Mouse (Mus musculus) heart, postnatal 25 days (tissue): ENCODE measurements around the gene Atp6v1e2. TPM values are rescaled to one million over a fixed set of nuclear protein-coding genes. Genes with fewer than 3 reads are reported as not detected.

Experiments
- DNase-seq: peaks from one replicate; pipeline ENCODE4 v3.0.0; 2022; ENCODE audit warnings: low spot score
- intact Hi-C: fragments of 180-260 bp; cut with DNase I; formaldehyde crosslinking; loops from one replicate; pipeline ENCODE4 v1.15.1; 2025
- total RNA-seq, 2 experiments: library from RNA; stranded (reverse); gene quantifications; 2 replicates each; pipeline ENCODE4 v1.2.3; 2021

Atp6v1e2 gene
- total RNA-seq, 2 experiments from 2014 or later = not detected

DNA sequence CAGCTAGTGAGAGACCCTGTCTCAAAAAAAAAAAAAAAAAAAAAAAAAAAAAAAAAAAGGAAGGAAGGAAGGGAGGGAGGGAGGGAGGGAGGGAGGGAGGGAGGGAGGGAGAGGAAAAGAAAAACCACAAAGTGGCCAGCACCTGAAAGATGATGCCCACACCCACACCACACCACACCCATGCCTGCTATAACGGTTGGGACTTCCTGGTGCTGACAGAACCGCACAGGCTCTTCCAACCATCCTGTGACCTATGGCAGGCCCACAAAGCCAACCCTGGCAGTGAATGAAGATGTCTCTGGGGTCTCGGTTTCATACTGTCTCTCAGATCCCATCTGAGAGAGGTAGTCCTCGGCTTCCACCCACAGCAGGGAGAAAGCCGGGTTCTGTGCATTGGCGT is 18.3 kb downstream of the Atp6v1e2 start:
- intact Hi-C loops = no loop called here
- DNase-seq = no peak

DNA sequence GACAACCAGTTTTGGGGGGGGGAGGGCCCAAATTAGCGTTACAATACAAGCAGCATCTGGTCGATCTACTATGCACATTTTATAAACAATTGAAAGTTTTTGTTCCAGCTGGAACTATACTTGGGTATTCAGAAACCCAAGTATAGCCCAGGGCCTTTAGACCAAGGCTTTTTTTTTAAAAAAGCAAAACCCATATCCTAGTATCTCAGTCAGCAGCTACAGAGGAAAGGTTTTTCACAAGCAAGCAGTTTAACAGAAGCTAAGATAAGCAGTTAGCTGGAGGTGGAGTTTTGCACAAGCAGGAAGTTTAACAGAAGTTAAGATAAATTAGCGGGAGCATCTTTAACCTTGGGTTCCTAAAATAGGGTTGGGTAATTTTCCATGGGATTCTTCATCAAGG is 20.9 kb downstream of the Atp6v1e2 start:
- intact Hi-C loops = no loop called here
- DNase-seq = no peak

GRCm38 (mm10) chr17:86924679-86925078 is 23.0 kb downstream of the Atp6v1e2 start:
- DNase-seq = no peak
- intact Hi-C loops = loop anchor here (5.0 kb wide), 1 partner anchor 38 kb away; the partner anchor contains the start of gene Rhoq

GRCm38 (mm10) chr17:86919729-86920128 is 28.0 kb downstream of the Atp6v1e2 start:
- intact Hi-C loops = loop anchor here (2.0 to 5.0 kb wide), 3 partner anchors 43 to 329 kb away; partner anchors contain the start of gene Rhoq
- no peak for DNase-seq

DNA sequence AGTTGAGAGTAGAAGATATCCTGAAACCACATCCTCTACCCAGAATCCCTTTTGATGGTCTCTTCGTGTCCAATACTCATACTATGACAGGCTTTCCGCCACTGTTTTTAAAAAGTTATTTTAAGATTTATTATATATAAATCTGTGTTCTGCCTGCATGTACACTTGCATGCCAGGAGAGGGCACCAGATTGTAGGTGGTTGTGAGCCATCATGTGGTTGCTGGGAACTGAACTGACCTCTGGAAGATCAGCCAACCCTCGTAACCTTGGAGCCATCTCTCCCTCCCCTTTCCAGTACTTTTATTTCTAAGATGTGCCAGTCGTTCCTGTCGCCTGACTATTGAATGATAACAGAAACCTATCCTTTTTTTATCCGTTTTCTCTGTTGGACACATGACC is 28.9 kb downstream of the Atp6v1e2 start:
- intact Hi-C loops = loop anchor here (1.0 to 5.0 kb wide), 3 partner anchors 89 to 330 kb away; no protein-coding TSS in a partner anchor
- DNase-seq = no peak

DNA sequence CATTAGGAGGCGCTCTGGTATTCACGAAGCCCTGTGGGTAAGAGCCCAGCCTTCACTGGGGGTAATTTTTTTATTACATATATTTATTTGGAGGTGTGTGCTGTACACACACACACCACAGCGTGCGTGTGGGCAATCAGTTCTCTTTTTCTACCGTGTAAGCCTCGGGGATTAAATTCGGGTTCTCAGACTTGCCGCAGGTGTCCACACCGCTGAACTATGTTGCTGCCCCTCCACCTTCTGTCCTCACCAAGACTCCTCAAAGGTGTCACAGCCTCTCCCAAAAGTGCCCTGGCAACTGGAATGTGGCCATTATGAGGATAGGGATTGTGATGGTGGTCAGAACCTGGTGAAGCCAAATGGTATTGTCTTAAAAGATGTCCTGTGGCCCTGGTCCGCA is 30.6 kb downstream of the Atp6v1e2 start, which contains the start of gene Tmem247:
Gene Tmem247 (plus strand): TSS at position 301 of the 400 bp plus-strand sequence.
- no peak for DNase-seq
- intact Hi-C loops = loop anchor here (5.0 kb wide), 1 partner anchor 90 kb away; no protein-coding TSS in a partner anchor

DNA sequence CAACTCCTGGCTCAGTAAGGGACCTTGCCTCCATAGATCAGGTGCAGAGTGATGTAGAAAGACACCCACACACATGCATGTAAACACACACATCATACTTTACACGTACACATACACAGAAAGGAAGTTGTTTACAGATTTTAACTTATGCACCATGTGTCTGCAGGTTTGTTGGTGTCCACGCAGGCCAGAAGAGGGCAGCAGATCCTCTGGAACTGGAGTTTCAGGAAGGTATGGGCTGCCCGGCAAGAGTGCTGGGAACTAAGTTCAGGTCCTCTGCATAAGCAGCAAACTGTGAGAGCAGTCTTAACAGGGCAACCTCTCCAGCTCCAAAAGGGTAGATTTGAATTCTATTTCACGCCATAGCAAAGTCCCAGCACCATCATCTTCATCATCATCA is 32.2 kb downstream of the Atp6v1e2 start:
- intact Hi-C loops = loop anchor here (5.0 kb wide), 1 partner anchor 92 kb away; no protein-coding TSS in a partner anchor
- DNase-seq = no peak

- DNase-seq = no peak
- intact Hi-C loops = loop anchor here (1.0 kb wide), 1 partner anchor 15 kb away; no protein-coding TSS in a partner anchor
Measured at GRCm38 (mm10) chr17:86913003-86913607, 34.6 kb downstream of the Atp6v1e2 start.

DNA sequence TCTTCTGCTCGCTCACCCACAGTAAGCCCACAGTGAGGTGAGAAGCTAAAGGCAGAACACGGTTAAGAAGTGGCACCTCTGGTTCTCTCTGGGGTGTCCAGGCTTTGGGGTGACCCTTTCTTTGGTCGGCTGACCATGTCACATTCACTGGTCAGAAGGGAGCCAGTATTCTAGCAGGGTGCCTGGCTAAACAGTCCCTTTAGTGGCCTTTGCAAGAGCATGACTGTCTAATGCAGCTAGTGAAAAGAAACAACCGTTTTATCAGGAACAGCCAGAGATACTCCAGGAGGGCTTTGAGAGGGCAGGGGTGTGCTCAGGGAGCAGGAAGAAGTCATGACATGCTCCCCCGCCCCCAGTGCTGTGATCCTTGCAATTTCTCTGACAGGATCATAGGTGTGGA is 36.4 kb downstream of the Atp6v1e2 start:
- intact Hi-C loops = no loop called here
- no peak for DNase-seq

DNA sequence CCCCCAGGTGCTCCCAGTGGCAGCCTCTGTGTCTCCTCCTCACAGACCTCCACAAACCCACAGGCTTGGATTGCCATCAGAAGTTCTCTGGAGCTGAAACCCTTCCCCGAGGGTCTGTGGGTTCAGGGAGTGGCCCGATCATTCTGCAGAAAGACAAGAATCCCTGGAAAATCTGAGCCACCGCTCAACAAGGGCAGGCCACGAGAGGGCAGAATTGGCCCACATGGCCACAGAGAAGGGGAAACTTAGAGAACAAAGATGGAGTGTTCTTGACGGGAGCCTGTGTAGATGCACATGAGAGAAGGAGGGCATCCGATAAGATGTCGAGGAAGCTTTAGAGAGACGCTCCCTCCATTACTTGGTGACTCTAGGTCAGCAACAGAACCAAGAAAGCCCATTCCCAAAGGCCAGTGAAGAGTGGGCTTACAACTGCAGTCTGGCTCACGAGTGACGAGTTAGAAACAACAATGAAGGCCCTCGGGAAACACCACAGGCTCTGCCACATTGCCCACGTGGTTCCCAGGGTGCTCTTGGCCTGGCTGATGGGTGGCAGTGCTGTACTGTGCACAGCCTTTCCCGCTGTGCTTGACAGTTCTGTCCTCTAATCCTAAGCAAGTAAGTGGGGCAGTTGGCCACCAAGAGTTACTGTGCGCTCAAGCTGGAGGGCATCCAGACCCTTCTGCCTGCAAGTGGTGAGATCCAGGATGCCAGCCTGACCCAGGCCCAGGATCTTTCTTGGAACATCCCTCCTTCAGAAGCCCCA is 37.8 kb downstream of the Atp6v1e2 start:
- DNase-seq = no peak

GRCm38 (mm10) chr17:86908316-86908715 is 39.4 kb downstream of the Atp6v1e2 start:
- intact Hi-C loops = loop anchor here (2.0 to 10.0 kb wide), 4 partner anchors 91 to 746 kb away; partner anchors contain the start of gene Epas1
- no peak for DNase-seq

More for the DNA sequence above, 37.8 kb downstream of the Atp6v1e2 start:
- intact Hi-C loops = loop anchor here (2.0 to 10.0 kb wide), 4 partner anchors 93 to 748 kb away; partner anchors contain the start of gene Epas1

DNA sequence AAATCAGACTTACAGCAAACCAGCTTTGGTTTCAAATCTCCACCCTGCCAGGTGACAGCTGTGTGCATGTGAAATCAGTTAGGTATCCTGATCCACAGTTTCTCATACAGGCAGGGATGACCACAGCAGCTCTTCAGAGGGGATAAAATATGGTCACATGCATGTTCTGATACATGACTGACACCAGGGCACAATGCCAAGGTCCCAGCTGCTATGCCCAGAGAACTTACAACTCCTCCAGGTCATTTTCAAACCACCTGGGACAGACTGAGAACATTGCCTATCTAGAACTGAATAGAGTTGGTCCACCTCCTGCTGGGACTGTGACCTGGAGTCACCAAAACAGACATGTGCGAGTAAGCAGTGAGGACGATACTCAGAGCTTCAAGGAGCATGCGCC is 40.6 kb downstream of the Atp6v1e2 start:
- DNase-seq = no peak
- intact Hi-C loops = loop anchor here (2.0 to 10.0 kb wide), 4 partner anchors 90 to 745 kb away; partner anchors contain the start of gene Epas1

DNA sequence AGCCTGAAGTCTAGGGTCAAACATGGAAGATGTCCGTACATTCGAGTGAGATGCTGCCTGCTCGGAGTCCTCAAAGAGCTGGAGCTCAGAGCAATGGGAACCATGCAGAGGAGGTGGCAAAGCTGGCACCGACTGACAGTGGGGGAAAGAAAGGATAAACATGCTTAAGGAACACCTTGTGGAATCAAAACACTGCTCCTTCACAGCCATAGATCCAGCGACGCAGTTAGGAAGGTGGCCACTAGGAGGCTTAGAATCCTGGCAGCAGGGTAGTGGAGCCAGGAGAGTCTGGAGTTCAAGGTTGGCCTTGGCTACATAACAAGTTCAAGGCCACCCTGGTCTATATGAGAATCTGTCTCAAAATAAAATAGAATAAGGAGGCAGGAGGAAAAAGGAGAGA is 41.1 kb downstream of the Atp6v1e2 start:
- no peak for DNase-seq
- intact Hi-C loops = loop anchor here (1.0 to 10.0 kb wide), 5 partner anchors 89 to 744 kb away; partner anchors contain the start of gene Epas1

DNA sequence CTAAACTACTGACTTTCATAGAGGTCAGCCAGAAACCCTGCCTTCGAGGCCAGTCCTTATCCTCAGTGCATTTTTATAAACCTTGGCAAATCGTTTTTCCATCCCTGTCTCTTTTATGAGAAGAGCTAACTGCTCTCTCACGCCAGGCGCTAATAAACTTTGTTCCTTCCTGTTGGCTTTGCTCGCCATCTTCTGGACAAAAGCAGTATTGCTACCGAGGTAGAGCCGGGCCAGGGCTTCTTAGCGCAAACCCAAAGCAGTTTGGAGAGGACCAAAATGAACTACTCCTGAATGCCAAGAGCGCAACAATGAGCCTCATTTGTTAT is 41.6 kb downstream of the Atp6v1e2 start:
- no peak for DNase-seq
- intact Hi-C loops = loop anchor here (1.0 to 10.0 kb wide), 5 partner anchors 89 to 744 kb away; partner anchors contain the start of gene Epas1

DNA sequence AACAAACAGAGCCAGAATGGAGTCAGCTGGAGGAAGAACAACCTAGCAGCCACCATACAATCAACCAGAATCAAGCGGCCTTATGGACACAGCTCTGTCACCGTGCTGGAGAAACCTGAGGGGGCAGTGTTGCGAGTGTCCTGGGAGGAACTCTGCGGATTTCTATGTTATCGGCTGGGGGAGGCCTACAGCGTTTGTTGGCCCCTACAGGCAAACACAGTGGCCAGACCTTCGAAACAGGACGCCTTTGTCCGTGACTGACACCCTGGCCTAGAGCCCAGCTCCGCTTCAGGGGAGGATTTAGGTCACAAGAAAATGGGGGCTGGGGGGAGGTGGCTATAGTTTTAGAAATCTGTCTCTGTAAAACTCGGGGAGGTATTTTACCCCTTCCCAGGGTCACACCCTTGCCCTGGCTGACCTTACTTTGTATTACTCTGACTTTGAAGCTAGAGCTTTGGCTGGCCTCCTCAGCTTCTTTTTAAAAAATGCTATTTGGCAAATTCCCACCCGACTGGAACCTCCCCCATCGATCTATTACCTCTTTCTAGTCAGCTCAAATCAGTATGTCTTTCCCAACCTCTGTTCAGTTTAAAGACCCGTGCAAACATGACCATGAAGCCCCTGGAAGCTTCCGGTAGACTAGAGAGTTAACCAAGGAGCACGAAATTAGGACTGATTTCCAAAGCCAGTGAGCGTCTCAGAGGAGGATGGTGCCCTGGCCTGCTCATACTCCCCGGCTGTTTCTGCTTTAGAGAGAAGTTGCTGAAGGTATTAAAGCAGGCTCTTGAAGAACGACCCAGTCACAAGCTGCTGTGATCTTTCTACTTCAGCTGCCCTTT is 42.2 kb downstream of the Atp6v1e2 start:
- DNase-seq = peak; percentile 31
- intact Hi-C loops = loop anchor here (1.0 to 10.0 kb wide), 5 partner anchors 88 to 743 kb away; partner anchors contain the start of gene Epas1

GRCm38 (mm10) chr17:86904206-86904605 is 43.5 kb downstream of the Atp6v1e2 start:
- intact Hi-C loops = loop anchor here (10.0 kb wide), 1 partner anchor 149 kb away; the partner anchor contains the start of gene Epas1
- DNase-seq = no peak

DNA sequence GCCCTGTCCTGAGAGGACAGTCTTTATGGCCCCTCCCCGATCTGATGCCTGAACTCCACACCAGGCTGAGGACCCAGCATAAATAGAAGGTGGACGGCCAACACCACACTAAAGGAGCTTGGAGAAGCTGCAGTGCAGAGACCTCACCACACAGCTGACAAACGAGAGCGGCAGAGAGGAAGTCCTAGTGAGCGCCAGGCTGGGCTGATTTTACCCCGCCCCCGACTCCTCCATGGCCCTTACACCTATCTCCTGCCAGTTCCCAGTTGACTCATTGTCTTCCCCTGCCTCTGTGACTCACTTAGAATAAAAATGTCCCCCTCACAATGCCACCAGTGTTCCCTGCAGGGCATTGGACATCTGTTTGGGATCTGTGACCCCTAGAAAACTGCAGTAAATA is 44.1 kb downstream of the Atp6v1e2 start:
- intact Hi-C loops = loop anchor here (10.0 kb wide), 1 partner anchor 149 kb away; the partner anchor contains the start of gene Epas1
- DNase-seq = no peak

DNA sequence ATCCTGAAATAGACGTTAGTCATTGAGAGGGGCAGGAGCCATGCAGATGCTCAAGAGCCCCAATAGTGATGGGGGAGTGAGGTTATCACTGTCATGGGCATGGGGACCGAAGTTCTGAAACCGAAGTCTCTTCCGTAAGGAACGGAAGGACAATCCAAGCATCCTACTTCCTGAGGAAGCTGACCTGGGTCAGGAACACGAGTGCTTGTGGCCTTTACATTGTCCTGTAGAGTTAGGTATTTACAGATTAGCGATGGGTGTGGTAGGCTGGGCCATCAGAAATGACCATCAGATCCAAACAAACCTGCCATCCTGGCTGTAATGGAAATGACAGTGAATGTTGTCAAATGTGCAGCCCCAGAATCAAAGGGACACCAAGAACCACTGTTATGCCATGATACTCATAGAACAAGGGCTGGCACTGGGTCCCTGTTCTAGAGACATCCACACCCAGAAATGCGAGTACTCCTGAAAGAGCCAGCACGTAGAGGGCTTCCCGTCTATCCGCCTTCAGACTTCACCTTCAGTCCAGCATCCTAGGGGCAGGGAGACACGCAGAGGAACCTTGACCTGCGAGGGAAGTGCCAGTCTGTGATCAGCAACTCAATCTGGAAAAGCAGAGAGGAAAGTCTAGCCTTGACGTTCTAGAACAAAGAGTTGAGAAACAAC is 45.2 kb downstream of the Atp6v1e2 start:
- DNase-seq = no peak
- intact Hi-C loops = loop anchor here (10.0 kb wide), 1 partner anchor 148 kb away; the partner anchor contains the start of gene Epas1

- intact Hi-C loops = loop anchor here (10.0 kb wide), 1 partner anchor 146 kb away; the partner anchor contains the start of gene Epas1
- DNase-seq = no peak
Measured at GRCm38 (mm10) chr17:86900564-86900963, 47.1 kb downstream of the Atp6v1e2 start.
